Mouse (Mus musculus) right cerebral cortex, postnatal 10 days (tissue): Measurements from ENCODE around the gene Slc27a2.
"Not testable (repeated sequence)": the region's sequence is repeated elsewhere in the genome, so short reads cannot be mapped to it uniquely, and the experiment has no call there.

Source experiments
- DNase-seq, 2 experiments: peaks; one replicate each; pipeline ENCODE4 v3.0.0; 2021; ENCODE audit warnings: low spot score in 2 of 2

The Slc27a2 gene

DNA sequence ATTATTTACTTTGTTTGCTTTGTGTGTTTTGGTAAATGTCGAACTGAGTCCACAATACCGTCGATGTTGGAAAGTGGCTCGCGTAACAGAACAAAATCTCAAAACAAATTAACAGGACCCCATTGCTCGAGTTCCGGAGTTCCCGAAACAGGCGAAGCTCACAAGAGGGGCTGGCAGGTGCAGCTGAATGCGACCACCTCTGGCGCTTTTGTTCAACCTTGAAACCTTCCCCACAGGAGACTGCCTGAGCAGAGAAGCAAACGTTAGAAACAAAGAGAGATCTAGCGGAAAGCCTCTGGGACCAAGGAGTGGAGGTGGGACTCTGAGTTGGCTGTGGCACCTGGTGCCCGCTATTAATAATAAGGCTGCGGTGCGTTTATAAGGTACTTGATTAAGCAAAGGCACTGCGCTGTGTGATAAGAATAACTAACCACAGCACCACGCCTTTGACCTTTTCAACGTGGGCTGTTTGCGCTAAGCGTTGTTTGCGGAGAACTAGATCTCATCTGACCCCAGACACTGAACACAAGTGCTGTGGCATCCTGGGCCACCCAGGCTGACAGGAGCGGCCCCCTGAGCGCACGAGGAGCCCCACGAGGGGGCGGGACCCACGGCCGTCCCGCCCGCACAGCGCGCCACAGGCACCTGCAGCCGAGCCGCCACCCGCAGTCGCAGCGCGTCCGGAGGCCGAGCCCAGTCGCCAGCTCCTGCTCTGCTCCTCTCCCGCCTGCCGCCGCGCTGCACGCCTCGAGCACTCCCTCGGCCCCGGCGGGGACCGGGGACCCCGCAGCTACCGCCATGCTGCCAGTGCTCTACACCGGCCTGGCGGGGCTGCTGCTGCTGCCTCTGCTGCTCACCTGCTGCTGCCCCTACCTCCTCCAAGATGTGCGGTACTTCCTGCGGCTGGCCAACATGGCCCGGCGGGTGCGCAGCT lies at the start of gene Slc27a2:
Gene Slc27a2, plus strand, starts transcription at position 51 of the 934 bp plus-strand sequence.
- peak in 1 of 2 experiments; percentile 30 for DNase-seq

GRCm38 (mm10) chr2:126505156-126505555 lies 47.1 kb upstream of the Slc27a2 start:
- no peak for DNase-seq

DNA sequence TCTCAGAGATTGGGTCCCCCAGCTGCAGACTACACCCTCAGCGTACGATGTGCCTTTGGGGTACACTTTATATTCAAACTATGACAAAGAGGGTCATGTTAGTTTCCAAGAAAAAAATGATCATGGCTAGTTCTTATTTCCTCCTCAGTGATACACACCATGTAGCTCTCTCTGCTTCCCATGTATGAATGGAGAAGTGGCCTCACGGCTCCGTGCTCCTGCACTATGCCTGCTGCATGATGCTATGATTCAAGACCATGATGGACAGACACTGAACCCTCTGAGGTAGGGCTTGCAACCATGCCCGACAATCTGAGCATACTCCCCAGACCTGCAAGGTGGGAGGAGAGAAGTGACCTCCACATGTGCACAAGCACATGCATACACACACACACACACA lies 44.7 kb upstream of the Slc27a2 start:
- no peak for DNase-seq

DNA sequence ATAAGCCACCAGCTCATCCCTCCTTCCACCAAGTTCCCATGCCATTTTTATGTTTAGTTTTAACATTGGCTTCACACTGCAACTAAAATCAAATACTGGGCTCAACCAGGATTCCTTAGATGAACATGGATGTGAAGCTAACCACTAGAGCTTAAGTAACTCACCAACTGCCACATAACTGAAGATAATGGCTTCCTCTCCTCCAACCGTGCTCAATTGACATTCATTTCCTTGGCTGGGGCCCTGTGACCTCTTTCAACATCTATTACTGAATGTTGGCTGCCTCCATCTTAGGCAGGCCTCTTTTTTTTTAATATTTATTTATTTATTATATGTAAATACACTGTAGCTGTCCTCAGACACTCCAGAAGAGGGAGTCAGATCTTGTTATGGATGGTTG lies 44.0 kb upstream of the Slc27a2 start:
- no peak for DNase-seq

GRCm38 (mm10) chr2:126515069-126515826 lies 37.0 kb upstream of the Slc27a2 start:
- DNase-seq = no peak

- peak; percentile 30 to 33 for DNase-seq
These were observed 32.2 kb upstream of the Slc27a2 start for GRCm38 (mm10) chr2:126519872-126520581.

GRCm38 (mm10) chr2:126520828-126521227 lies 31.4 kb upstream of the Slc27a2 start:
- DNase-seq = peak in 1 of 2 experiments; percentile 36

- no peak for DNase-seq
These were observed 30.7 kb upstream of the Slc27a2 start for GRCm38 (mm10) chr2:126521471-126521870.

GRCm38 (mm10) chr2:126522056-126522455 lies 30.2 kb upstream of the Slc27a2 start:
- DNase-seq = no peak

- DNase-seq = not testable (repeated sequence)
These were observed 29.0 kb upstream of the Slc27a2 start for GRCm38 (mm10) chr2:126523101-126523745.

GRCm38 (mm10) chr2:126524271-126524670 lies 27.9 kb upstream of the Slc27a2 start:
- DNase-seq = no peak

DNA sequence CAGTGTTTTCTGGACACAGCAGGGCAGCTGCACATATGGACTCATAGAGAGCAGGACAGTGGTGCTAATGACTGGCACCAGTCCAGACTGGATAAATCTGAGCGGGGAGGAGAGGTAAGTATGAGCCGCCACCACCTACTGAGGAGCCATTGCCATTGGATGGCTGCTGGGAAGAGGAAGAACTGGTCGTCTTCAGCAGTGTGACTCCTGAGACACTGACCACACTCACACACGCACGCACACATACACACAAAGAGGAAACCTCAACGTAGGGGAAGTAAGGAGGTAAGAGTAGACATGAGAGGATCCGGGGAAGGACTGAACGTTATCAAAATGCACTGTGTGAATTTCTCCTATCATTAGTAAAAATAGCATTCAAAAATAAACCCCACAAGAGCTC lies 24.7 kb upstream of the Slc27a2 start:
- no peak for DNase-seq

GRCm38 (mm10) chr2:126530581-126530980 lies 21.6 kb upstream of the Slc27a2 start:
- DNase-seq = no peak

DNA sequence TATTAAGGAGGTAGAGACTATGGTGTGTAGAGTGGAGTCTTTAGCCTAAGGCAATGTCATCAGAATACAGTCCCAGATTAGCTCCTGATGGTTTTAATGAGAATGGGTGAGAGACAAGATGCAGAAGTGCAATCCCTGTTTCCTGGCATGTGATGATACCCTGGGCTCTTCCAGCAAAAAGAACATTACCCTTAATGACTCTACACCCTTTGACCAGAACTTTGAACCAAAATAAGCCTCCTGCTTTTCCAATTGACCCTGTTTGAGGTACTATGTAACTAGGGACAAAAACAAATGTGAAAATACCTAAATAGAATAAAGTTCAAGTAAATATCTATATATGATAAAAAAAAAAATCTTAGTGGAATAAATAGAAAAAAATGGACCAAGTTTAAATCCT lies 14.6 kb upstream of the Slc27a2 start:
- DNase-seq = no peak

DNA sequence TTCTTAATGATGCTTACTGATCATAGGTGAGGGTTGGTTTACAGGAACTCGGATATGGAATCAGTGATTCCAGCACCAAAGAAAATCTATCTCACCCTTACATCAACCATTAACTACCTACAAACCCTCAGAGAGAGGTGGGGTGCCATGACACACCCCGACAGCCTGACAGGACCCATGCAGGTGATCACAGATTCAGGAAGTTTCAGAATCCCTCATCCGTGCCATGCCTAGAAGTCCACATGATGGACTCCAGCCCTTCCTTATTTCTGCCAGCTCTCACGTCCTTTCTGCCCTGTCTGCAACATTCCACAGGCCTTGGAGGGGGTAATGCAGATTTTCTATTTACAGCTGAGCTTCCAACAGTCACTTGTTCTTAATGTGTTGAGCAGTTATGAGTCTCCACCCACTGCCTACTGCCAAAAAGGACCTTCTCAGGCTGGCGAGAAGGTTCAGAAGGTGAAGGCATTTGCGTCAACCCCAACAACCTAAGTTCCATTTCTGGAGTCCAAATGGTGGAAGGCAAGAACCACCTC lies 11.7 kb upstream of the Slc27a2 start:
- no peak for DNase-seq

- no peak for DNase-seq
These were observed 10.0 kb upstream of the Slc27a2 start for GRCm38 (mm10) chr2:126542211-126542610.

DNA sequence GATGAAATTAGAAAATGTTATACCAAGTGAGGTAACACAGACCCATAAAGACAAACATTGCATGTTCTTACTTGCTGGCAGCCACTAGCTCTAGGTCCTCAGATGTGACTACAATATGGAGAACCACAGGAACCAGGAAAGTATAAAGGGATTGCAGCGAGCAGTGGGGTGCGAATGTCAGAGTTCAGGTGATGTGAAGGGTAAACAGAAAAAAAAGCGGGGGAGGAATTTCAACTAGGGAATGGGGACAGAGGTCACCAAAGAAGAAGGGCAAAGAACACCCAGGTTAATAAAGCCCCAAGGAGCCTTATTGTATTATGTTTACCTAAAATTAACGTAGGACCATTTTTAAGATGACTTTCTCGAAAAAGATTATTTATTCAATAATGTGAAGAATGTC lies 6.9 kb upstream of the Slc27a2 start:
- no peak for DNase-seq

GRCm38 (mm10) chr2:126546392-126546791 lies 5.8 kb upstream of the Slc27a2 start:
- no peak for DNase-seq

DNA sequence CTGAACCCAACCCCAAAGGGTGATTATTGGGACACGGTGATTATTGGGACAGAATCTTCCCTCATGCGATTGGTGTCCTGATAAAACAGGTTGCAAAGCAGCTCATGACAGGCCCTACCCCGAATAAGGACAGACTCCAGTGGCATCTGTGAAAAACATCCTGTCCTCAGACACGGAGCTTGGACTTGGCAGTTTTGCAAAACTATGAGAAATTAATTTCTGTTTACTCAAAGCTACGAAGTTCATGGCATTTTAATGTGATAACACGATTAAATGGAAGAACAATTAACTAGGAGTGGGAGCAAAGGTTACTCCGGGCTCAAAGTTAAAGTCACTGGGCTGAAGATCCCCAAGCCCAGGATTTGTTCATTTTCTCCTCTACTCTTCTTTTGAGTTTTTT lies 2.5 kb upstream of the Slc27a2 start:
- no peak for DNase-seq

DNA sequence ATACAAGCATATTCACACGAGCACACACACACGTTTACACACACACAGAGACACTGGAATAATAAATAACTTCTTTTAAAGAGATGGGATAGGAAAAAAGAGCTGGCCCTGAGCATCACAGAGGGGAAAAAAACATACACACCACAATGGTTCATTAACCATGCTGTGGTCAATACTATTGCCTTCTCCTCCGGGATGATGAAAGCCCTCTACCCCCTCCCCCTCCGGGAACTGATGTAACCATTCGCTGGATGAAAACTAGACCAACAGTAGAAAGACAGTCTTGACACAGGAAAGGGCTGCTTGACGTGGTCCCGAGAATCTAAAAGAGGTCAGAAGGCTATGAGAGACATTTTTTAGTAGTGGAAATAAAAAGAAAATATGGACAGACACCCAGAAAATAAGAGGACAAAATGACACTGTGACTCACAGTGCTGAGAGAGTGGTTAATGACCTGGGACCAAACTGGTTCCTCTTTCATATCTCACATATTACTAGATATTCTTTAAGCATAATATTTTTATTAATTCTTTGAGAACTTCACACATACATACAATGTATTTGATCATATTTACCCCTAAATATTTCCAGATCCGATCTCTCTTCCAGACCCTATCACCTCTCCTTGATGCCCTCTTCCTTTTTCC lies 840 bp upstream of the Slc27a2 start:
- no peak for DNase-seq

DNA sequence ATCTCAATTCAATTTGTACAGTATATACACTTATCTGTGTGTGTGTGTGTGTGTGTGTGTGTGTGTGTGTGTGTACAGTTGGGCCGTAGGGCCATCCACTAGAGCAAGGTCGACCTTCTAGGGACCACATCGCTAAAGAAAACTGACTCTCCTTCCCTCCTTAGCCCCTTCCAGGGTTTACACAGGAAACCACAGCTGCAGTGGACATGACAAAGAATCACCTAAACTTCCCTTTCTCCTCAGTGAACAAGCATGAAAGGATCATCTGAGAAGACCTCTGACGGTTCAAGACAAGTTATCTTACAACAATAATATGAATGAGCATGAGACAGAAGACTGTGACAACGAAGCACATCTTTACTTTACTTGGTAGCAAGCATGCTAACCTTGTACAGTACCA lies 311 bp upstream of the Slc27a2 start:
- DNase-seq = no peak
